Mouse (Mus musculus): Measurements from ENCODE around the gene Fa2h.
A peak's percentile ranks its signal among the peaks of the same experiment; 100 is the strongest.
"Not testable (repeated sequence)": the region's sequence is repeated elsewhere in the genome, so short reads cannot be mapped to it uniquely, and the experiment has no call there.

Fa2h gene

GRCm38 (mm10) chr8:111359936-111360335 is 33.7 kb downstream of the Fa2h start:
- no peak for DNase-seq (ENCODE audit: extremely low read depth, insufficient read length, low spot score)

GRCm38 (mm10) chr8:111358905-111359304 is 34.7 kb downstream of the Fa2h start:
- DNase-seq (ENCODE audit: extremely low read depth, insufficient read length, low spot score) = no peak

GRCm38 (mm10) chr8:111357433-111357832 is 36.2 kb downstream of the Fa2h start:
- no peak for DNase-seq (ENCODE audit: extremely low read depth, insufficient read length, low spot score)

GRCm38 (mm10) chr8:111353497-111353896 is 40.1 kb downstream of the Fa2h start:
- DNase-seq (ENCODE audit: extremely low read depth, insufficient read length, low spot score) = no peak

GRCm38 (mm10) chr8:111352289-111352688 is 41.3 kb downstream of the Fa2h start:
- no peak for DNase-seq (ENCODE audit: extremely low read depth, insufficient read length, low spot score)

GRCm38 (mm10) chr8:111350577-111350976 is 43.0 kb downstream of the Fa2h start:
- no peak for DNase-seq (ENCODE audit: extremely low read depth, insufficient read length, low spot score)

GRCm38 (mm10) chr8:111343225-111343624 is 50.4 kb downstream of the Fa2h start:
- peak; percentile 44 for DNase-seq (ENCODE audit: extremely low read depth, insufficient read length, low spot score)

- no peak for DNase-seq (ENCODE audit: extremely low read depth, insufficient read length, low spot score)
Measured at GRCm38 (mm10) chr8:111340186-111340585, 53.4 kb downstream of the Fa2h start.

- DNase-seq (ENCODE audit: extremely low read depth, insufficient read length, low spot score) = no peak
Measured at GRCm38 (mm10) chr8:111338370-111339208, 55.0 kb downstream of the Fa2h start.

- peak; percentile 86 for DNase-seq (ENCODE audit: extremely low read depth, insufficient read length, low spot score)
Measured at GRCm38 (mm10) chr8:111337890-111338347, 55.7 kb downstream of the Fa2h start, which contains the start of gene Mlkl. TSS of gene Mlkl (minus strand) at chr8:111338177.

- DNase-seq (ENCODE audit: extremely low read depth, insufficient read length, low spot score) = peak; percentile 60
Measured at GRCm38 (mm10) chr8:111337311-111337889, 56.2 kb downstream of the Fa2h start.

- DNase-seq (ENCODE audit: extremely low read depth, insufficient read length, low spot score) = no peak
Measured at GRCm38 (mm10) chr8:111336692-111337091, 56.9 kb downstream of the Fa2h start.

- no peak for DNase-seq (ENCODE audit: extremely low read depth, insufficient read length, low spot score)
Measured at GRCm38 (mm10) chr8:111325222-111325790, 68.3 kb downstream of the Fa2h start.

GRCm38 (mm10) chr8:111314729-111315128 is 78.9 kb downstream of the Fa2h start:
- DNase-seq (ENCODE audit: extremely low read depth, insufficient read length, low spot score) = no peak

GRCm38 (mm10) chr8:111313961-111314360 is 79.7 kb downstream of the Fa2h start:
- DNase-seq (ENCODE audit: extremely low read depth, insufficient read length, low spot score) = not testable (repeated sequence)

- no peak for DNase-seq (ENCODE audit: extremely low read depth, insufficient read length, low spot score)
Measured at GRCm38 (mm10) chr8:111312758-111313162, 80.9 kb downstream of the Fa2h start.

- not testable (repeated sequence) for DNase-seq (ENCODE audit: extremely low read depth, insufficient read length, low spot score)
Measured at GRCm38 (mm10) chr8:111310006-111310405, 83.6 kb downstream of the Fa2h start.

- no peak for DNase-seq (ENCODE audit: extremely low read depth, insufficient read length, low spot score)
Measured at GRCm38 (mm10) chr8:111305031-111305730, 88.4 kb downstream of the Fa2h start.

- no peak for DNase-seq (ENCODE audit: extremely low read depth, insufficient read length, low spot score)
Measured at GRCm38 (mm10) chr8:111304359-111304758, 89.3 kb downstream of the Fa2h start.

- DNase-seq (ENCODE audit: extremely low read depth, insufficient read length, low spot score) = not testable (repeated sequence)
Measured at GRCm38 (mm10) chr8:111303076-111303803, 90.4 kb downstream of the Fa2h start.

Data from 3134 (cell line).